Mouse (Mus musculus): ENCODE data around the gene Pagr1b. TPM values are rescaled to one million over a fixed set of nuclear protein-coding genes. Genes with fewer than 3 reads are reported as not detected.

The Pagr1b gene
- total RNA-seq, 2 experiments from 2014 or later = not detected

DNA sequence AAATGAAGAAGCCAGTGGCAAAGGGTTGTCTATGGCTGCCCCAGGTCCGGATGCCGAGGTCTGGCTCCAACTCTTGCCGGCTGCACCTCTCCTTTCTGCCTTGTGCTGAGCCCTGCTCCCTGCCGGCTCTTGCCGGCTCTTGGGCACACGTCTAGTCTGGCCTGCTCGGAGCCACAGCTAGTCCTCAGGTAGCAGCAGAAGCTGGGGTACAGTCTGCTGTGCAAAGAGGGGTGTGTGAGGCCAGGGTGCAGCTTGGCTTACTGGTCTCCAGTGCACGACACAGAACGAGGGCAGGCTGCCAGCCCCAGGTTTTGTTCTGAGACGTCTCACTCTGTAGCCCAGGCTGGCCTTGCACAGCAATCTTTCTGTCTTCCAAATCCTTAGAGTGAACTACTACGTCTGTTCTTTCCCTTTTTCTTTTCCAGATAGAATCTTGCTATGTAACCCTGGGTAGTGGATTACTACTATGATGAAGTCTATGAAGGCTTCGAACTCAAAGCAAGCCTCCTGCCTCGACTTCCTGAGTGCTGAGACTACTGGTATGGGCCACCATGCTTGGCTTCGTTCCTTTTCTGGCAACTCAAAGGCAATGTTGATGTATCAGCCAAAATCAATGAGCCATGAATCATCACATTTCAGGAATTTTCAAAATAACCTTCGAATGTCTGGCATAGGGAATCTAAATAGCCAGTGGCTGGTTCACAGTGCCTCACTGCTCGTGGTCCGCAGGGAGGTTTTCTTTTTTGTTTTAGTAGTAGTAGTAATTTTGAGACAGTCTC is 6.8 kb downstream of the Pagr1b start:
- Histone ChIP-seq H3K4me3 (no peak overlapping the region), H3K27ac (peak overlapping the region; percentile 85)
- DNase-seq = no peak
- intact Hi-C loops (cut with DNase I) = no loop called here
- no peak for TF ChIP-seq CTCF (IDR thresholded peaks at IDR 0.05)

DNA sequence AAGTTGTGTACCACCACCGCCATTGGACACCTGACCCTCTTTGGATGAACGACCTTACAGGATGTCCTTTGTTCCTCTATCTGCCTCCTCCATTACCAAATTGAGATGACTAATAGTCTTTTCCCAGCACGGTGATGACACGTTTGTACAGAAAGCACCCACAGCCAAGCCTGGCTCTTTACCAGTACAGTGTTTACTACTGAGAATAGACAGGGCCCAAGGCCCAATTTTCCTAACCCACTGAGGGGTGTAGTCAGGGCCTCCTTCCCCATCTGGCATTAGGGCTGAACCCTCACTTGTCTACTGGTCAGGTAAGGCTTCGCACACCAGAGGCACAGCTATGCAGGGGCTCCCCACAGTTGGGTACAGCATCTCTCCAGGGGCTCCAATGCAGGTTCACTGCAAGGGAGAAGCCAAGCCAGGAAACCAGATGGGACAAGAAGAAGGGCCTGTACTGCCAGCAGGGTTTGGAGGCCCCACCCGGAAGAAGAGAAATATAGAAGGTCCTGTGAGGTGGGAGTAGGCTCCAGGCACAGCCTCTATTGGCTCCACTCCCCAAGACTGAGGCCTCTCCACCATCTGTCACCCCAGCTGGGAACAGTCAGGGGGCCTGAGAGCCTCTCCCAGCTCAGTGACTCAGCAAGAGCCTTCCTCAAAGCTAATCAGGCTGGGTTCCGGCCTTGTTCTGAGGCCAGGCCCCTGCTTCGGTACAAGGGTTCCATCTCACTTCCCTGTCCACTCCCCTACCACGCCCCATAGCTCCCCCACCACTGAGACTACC is 7.9 kb downstream of the Pagr1b start:
- peak; percentile 74 for DNase-seq
- intact Hi-C loops (cut with DNase I) = no loop called here
- H3K4me3 ChIP-seq = peak overlapping the region; percentile 40
- no peak for TF ChIP-seq CTCF (IDR thresholded peaks at IDR 0.05)
- peak overlapping the region; percentile 85 for H3K27ac ChIP-seq

DNA sequence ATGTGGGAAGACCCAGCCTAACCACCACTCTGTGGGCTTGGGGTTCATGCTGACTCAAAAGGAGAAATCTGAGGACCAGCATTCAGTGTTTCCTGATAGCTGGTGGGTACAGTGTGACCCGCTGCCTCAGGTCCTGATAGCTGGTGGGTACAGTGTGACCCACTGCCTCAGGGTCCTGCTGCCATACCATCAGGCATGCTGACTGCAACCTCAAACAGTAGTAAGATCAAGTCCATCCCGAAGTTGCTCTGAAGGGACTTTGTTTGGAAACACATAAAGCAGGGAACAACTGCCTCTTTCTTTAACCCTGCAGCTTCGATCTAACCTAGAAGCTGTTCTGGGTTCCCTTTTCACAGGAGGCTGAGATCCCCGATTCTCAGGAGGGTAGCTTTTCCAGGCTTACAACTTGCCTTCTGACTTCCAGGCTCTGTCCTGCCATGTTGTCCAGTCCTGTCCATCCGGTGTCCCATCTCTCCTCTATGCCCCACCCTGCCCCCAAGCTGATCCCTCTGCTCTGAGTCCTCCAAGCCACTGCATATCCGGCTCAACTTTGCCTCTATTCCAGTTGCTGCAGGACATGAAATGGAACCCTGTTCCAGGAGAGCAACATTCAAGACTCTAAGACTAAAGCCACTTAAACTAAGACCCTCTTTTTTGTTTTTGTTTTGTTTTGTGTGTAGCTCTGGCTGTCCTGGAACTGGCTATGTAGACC is 8.8 kb downstream of the Pagr1b start:
- TF ChIP-seq CTCF (IDR thresholded peaks at IDR 0.05) = no peak
- intact Hi-C loops (cut with DNase I) = no loop called here
- DNase-seq = no peak
- no peak overlapping the region for H3K4me3 ChIP-seq
- H3K27ac ChIP-seq = peak overlapping the region; percentile 85

DNA sequence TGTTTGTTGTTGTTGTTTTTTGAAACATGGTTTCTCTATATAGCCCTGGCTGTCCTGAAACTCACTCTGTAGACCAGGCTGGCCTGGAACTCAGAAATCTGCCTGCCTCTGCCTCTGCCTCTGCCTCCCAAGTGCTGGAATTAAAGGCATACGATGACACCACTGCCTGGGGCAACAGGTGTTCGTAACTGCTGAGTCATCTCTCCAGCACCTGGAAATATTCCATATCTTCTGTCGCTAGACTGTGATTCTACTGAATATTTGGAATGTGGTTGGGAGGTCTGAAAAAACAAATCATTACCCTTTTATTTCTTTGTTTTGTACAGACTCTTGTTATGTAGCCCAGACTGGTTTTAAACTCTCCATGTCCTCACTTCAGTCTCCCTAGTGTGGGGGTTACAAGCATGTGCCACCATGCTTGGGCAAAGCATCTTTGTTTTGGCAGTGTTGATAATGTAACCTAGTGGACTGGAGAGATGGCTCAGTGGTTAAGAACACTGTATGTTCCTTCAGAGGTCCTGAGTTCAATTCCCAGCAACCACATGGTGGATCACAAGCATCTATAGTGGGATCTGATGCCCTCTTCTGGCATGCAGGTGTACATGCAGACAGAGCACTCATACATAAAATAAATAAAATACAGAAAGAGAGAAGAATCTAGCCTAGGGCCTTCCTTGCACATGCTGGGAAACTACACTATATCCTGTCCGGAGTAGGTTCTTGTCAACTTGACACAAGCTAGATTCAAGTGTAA is 12.0 kb downstream of the Pagr1b start:
- TF ChIP-seq CTCF (IDR thresholded peaks at IDR 0.05) = peak; percentile 22; the same call in 1 of the 2 replicates
- DNase-seq = no peak
- no peak overlapping the region for H3K4me3 ChIP-seq

DNA sequence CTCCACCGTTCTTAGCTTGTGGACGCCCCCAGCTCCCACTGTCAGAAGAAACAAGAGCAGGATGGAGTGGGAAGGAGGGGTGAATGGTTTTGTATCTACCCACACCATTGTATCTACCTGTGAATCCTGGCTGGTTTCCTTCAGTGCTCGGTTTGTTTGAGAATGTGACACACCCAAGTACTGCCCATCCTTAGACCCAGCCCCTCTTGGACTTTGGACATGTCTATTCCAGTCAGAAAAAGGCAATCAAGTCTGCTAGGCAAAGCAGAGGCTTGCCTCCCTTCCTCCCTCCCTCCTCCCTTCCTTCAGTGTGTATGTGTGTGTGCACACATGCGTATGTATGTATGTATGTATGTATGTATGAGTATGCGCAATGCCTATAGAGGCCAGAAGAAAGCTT is 12.7 kb downstream of the Pagr1b start:
- DNase-seq = no peak
- no peak overlapping the region for H3K4me3 ChIP-seq
- no peak overlapping the region for H3K27ac ChIP-seq
- no peak for TF ChIP-seq CTCF (IDR thresholded peaks at IDR 0.05)
- intact Hi-C loops (cut with DNase I) = no loop called here

More for the DNA sequence above, 12.0 kb downstream of the Pagr1b start:
- no peak overlapping the region for H3K27ac ChIP-seq
- intact Hi-C loops (cut with DNase I) = no loop called here

DNA sequence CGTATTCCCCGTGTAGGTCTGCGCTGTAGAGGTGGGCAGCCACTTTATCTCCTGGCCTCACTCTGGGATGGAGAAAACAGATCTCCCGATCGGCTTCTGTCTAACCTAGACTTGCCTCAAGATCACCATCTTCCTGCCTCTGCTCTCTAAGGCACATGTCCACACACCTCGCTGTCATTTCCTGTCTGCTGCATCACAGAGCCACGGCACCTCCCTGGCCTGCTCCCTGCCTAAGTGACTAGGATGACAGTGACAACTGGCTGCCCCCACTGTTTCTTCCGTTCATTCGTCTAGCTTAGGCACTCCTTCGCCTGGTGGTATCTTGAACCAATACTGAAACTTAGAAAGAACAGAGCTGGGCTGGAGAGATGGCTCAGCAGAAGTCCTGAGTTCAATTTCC is 16.7 kb downstream of the Pagr1b start:
- H3K4me3 ChIP-seq = no peak overlapping the region
- intact Hi-C loops (cut with DNase I) = no loop called here
- no peak for TF ChIP-seq CTCF (IDR thresholded peaks at IDR 0.05)
- DNase-seq = no peak
- no peak overlapping the region for H3K27ac ChIP-seq

DNA sequence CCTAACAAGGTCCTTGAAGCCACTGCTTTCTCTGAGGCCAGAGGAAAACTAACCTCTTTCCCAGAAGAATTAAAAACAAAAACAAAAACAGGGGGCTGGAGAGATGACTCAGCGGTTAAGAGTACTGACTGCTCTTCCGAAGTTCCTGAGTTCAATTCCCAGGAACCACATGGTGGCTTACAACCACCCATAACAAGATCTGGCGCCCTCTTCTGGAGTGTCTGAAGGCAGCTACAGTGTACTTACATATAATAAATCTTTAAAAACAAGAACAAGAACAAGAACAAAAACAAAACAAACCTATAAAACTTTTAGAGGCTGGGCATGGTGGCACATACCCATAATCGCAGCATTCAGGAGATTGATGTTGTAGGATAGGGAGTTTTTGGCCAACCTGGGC is 19.8 kb downstream of the Pagr1b start:
- peak; percentile 34; the same call in 1 of the 2 replicates for TF ChIP-seq CTCF (IDR thresholded peaks at IDR 0.05)
- DNase-seq = no peak
- intact Hi-C loops (cut with DNase I) = no loop called here
- Histone ChIP-seq H3K4me3 (no peak overlapping the region), H3K27ac (no peak overlapping the region)

DNA sequence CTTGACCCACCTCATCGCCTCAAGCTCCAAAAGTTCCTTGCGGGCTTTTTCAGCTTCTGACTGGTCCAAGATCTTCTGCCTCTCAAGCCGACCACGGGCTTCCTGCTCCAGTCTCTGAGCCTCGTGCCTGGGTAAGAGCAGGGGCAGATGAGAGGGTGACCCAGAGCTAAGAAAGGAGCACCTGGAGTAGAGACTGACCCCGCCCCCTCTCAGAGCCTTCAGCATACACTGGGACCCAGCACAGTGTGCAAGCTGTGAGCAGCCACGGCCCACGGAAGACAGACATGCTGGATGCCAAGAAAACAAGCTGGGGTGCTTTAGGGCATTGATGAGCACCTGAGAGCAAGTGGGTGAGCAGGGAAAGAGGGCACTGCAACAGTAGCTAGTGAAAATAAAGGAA is 27.5 kb downstream of the Pagr1b start:
- intact Hi-C loops (cut with DNase I) = no loop called here
- no peak overlapping the region for H3K27ac ChIP-seq
- TF ChIP-seq CTCF (IDR thresholded peaks at IDR 0.05) = no peak
- no peak for DNase-seq
- no peak overlapping the region for H3K4me3 ChIP-seq

DNA sequence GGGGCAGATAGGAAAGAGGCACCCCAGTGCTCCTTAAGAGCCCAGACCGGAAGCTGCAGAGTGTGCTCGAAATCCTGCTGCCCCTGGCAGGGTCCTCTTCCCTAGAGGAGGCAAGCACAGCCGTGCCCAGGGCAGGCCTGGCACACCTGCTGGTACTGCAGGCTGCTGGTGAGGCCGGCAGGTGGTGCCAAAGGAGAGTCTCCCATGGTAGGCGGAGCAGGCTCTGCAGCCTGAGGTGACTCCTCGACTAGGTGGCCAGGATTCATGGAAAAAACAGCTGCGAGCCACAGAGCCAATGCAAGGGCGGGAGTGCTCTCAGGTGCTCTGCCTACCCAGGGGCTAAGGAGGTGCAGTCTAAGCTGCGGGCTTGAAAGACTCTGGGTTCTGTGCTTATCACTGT is 30.0 kb downstream of the Pagr1b start:
- peak; percentile 74 for TF ChIP-seq CTCF (IDR thresholded peaks at IDR 0.05)
- H3K4me3 ChIP-seq = no peak overlapping the region
- H3K27ac ChIP-seq = no peak overlapping the region
- DNase-seq = peak; percentile 89
- intact Hi-C loops (cut with DNase I) = loop anchor here (1.0 kb wide), 1 partner anchor 118 kb away; no protein-coding TSS in a partner anchor

DNA sequence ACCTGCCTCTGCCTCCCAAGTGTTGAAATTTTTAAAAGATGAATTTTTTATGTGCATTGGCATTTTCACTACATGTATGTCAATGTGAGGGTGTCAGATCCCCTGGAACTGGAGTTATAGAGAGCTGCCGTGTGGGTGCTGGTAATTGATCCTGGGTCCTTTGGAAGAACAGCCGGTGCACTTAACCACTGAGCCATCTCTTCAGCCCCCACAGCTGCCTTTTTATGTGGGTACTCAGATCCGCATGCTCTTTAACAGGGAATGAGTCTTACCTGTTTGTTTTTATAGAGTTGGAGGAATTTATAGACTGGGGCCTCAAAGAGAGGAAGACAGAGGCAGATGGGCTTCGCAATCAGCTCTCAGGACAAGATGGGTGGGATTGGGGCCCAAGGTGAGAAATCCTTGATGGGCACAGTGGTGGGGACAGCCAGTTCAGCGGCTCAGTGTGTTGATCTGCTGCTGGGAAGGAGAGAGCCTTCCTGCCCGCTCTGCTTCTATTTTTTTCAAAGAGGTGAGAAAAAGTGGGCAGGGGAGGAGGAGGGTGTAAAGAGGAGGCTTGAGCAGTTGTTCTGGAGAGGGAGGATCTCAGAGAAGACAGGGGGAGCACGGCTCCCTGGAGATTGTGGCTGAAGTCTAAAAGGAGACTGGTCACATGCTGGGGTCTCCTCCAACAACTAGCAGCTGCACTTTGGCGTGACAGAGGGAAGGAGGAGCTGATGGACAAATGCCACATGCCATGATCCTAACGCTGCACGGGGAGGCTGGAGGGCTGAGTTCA is 31.4 kb downstream of the Pagr1b start:
- peak; percentile 52 for DNase-seq
- intact Hi-C loops (cut with DNase I) = no loop called here
- Histone ChIP-seq H3K27ac (peak overlapping the region; percentile 62), H3K4me3 (no peak overlapping the region)
- no peak for TF ChIP-seq CTCF (IDR thresholded peaks at IDR 0.05)

DNA sequence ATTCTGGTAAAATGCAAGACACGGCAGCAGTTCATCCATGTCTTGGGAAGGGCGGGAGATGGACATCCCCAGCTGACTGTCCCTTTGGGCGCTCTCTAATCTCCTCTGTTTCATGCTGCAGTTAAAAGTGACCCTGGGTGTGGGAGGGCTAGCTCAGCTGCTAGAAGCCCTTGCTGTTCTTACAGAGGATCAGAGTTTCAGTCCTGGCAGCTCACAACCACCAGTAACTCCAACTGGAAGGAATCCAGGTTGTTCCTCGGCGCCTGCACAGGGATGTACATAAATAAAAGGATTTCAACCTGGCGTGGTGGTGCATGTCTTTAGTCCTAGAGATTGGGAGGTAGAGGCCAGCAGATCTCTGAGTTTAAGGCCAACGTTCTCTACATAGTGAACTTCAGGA is 33.2 kb downstream of the Pagr1b start:
- Histone ChIP-seq H3K4me3 (no peak overlapping the region), H3K27ac (peak overlapping the region; percentile 63; the same call in 1 of the 2 replicates)
- TF ChIP-seq CTCF (IDR thresholded peaks at IDR 0.05) = no peak
- no peak for DNase-seq
- intact Hi-C loops (cut with DNase I) = no loop called here
